Mouse (Mus musculus) stomach, postnatal 0 days (tissue): Measurements from ENCODE around the gene Elk4. TPM values are rescaled to one million over a fixed set of nuclear protein-coding genes. Genes with fewer than 3 reads are reported as not detected.

Experiments
- ATAC-seq: fragments of 200-750 bp; cut with Nextera tagmentation; 2 replicates; pipeline ENCODE4 v1.8.0; 2017; ENCODE audit not compliant: low FRiP score, low TSS enrichment
- DNase-seq: peaks from one replicate; pipeline ENCODE4 v3.0.0-alpha.2; 2016; ENCODE audit warnings: low spot score
- H3K27ac ChIP-seq: fragments of 300-500 bp; sonication (generic); replicated peaks from 2 replicates; pipeline ENCODE4 v1.5.1; 2014; ENCODE audit warnings: mild to moderate bottlenecking, control low read depth
- H3K27me3 ChIP-seq: fragments of 300-500 bp; sonication (generic); 2 replicates; pipeline ENCODE4 v1.6.1; 2014; ENCODE audit warnings: low read length; ENCODE audit not compliant: control insufficient read depth, insufficient read depth
- H3K36me3 ChIP-seq: fragments of 300-500 bp; sonication (generic); 2 replicates; pipeline ENCODE4 v1.6.1; 2014; ENCODE audit warnings: low read length, mixed read lengths; ENCODE audit not compliant: control insufficient read depth, insufficient read depth
- H3K4me1 ChIP-seq: fragments of 300-500 bp; sonication (generic); replicated peaks from 2 replicates; pipeline ENCODE4 v1.6.1; 2014; ENCODE audit warnings: antibody characterized with exemption; ENCODE audit not compliant: control insufficient read depth, insufficient read depth
- H3K4me2 ChIP-seq: fragments of 300-500 bp; sonication (generic); replicated peaks from 2 replicates; pipeline ENCODE4 v1.6.1; 2014; ENCODE audit warnings: low read depth, mild to moderate bottlenecking, control low read depth, moderate library complexity
- H3K4me3 ChIP-seq: fragments of 300-500 bp; sonication (generic); 2 replicates; pipeline ENCODE4 v1.5.1; 2014; ENCODE audit warnings: low read depth, low read length, control low read depth
- H3K9ac ChIP-seq: fragments of 300-500 bp; sonication (generic); 2 replicates; pipeline ENCODE4 v1.6.1; 2014; ENCODE audit warnings: mild to moderate bottlenecking, low read length, control low read depth, mixed read lengths
- H3K9me3 ChIP-seq: fragments of 300-500 bp; sonication (generic); 2 replicates; pipeline ENCODE4 v1.6.1; 2016; ENCODE audit warnings: low read length; ENCODE audit not compliant: control insufficient read depth
- CTCF ChIP-seq: IDR thresholded peaks from 2 replicates; pipeline ENCODE4 v1.5.1; 2016; ENCODE audit warnings: antibody characterized with exemption, low read depth, mild to moderate bottlenecking, moderate library complexity
- EP300 ChIP-seq: optimal IDR thresholded peaks from 2 replicates; pipeline ENCODE3; 2016; ENCODE audit warnings: antibody characterized with exemption
- WGBS: fragments of 180-500 bp; shearing (Covaris S2); extraction: QIAGEN DNeasy Blood & Tissue Kit; methylation state at CpG from one replicate; pipeline ENCODE4 v1.1.7; 2014; 5-methylcytosine and 5-hydroxymethylcytosine counted together
- polyA plus RNA-seq: library from polyadenylated mRNA; unstranded; fragments of >200 nt; fragmentation: Nextera tagmentation; extraction: Ambion mirVana; gene quantifications from 2 replicates; pipeline ENCODE4 v1.2.1, GENCODE M21; 2015

Gene Elk4
- polyA plus RNA-seq, 1 experiment from 2014 or later = 13.8 TPM

DNA sequence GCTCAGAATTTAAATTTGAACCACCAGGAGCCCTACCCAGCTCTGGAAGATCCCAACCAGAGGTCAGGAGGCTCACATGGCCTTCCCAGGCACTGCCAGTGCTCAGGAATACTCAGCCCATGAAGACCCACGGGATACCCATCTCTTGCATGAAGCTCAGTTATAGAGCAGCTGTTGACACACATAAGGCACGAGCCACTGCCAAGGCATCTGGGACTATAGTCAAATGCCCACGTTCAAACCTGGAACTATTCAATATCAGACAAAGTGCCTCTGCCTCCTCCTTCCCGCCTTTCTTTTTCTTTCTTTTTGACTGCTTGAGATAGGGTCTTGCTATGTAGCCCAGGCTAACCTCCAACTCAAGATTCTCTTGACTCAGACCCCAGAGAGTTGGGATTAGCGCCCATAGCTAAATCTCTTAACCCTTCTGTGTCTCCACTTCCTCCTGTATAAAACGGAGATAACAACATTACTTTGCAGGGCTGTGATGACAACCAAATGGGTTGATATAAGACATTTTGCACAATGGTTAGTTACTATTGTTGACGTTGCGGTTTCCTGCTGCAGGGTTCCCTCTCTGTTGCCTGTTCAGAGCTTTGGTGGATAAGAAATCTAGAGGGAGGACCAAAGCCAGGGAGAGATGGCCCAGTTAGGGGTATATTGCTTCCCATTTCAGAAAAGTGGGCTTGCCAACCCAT, 58.2 kb downstream of the Elk4 start:
- H3K27me3 ChIP-seq = no peaks in the 10 kb centered on the region
- WGBS = 73% methylated on average over 8 of the region's 8 CpGs
- no peak overlapping the region for H3K9ac ChIP-seq
- no peaks in the 10 kb centered on the region for H3K36me3 ChIP-seq
- H3K4me2 ChIP-seq = no peak overlapping the region
- no peak for ATAC-seq
- no peak for TF ChIP-seq EP300
- no peak for TF ChIP-seq CTCF
- peaks cover 3% of the 10 kb centered on the region; the same call in 1 of the 2 replicates for H3K4me1 ChIP-seq
- H3K4me3 ChIP-seq = no peak overlapping the region
- no peak for DNase-seq
- H3K9me3 ChIP-seq = no peaks in the 10 kb centered on the region
- H3K27ac ChIP-seq = no peak overlapping the region

DNA sequence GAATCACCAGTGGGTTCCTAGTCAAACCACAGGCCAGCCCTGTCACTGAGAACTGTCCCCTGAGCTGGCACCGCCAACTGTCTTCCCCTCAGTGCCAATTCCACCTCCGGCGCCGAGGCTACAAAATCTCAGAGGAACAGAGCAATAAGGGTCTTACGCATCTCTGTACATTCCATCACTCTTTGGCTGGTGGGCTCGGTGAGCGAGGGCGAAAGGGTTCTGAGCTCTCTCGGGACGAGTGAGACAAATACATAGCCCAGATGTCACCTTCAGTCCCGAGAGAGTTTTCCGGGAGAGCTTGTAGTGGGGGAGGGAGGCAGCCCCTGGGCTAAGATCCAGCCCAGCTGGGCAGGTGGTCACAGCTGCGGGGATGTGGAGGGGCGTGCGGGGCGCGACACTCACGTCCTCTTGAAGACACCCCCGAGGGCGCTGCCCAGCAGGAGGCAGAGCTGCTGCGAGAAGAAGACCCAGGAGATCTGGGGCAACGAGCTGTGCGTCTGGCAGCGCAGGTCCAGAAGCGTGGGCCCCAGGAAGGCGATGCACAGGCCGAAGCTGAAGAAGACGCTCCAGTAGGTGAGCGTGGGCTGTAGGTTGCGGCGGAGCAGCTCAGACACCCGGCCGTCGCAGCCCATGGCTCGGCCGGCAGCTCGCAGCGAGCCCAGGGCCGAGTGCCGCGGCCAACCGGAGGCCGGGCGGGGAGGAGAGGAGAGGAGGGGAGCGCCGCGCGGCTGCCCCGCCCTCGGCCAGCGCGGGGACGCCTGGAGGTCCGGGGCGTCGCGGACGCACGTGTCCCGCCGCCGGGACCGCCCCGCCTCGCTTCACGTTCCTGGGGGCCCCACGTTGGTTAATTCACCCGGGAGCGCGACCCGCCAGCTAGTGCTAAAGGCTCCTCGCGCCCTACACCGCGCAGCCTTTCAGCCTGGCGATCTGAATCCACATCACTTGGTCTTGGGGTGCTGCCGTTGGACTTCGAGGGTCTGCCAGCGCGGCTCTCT, 60.2 kb downstream of the Elk4 start, which contains the start of gene Mfsd4a:
TSS of gene Mfsd4a (minus strand) at position 802 of the 995 bp plus-strand sequence.
- peak within 1 kb of the TSS; percentile 47 for H3K4me3 ChIP-seq
- no peaks in the 10 kb centered on the region for H3K36me3 ChIP-seq
- DNase-seq (peak; percentile 71), ATAC-seq (peak; percentile 87)
- H3K4me1 ChIP-seq = peaks cover 3% of the 10 kb centered on the region; the same call in 1 of the 2 replicates
- 3% methylated on average over 67 of the region's 80 CpGs for WGBS
- no peaks in the 10 kb centered on the region for H3K27me3 ChIP-seq
- no peaks in the 10 kb centered on the region for H3K9me3 ChIP-seq
- H3K27ac ChIP-seq = no peak within 1 kb of the TSS
- H3K9ac ChIP-seq = peak within 1 kb of the TSS; percentile 60
- TF ChIP-seq EP300 (no peak), CTCF (peak; percentile 58)
- H3K4me2 ChIP-seq = peak within 1 kb of the TSS; percentile 71

DNA sequence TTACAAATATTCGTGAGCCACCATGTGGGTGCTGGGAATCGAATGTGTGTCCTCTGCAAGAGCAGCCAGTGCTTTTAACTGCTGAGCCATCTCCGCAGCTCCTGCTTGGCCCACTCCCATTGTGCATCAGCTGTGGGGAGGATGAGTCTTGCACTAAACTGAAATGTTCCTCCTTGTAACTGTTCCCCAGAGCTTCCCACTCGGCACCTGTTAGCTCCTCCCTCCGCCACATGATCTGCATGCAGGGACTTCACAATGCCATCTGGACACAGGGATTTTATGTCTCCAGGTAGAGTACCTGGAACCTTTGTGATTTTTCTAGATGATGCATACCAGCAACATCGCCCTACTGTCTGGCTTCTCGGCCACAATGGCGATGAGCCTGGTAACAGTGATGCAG, 62.0 kb downstream of the Elk4 start:
- Histone ChIP-seq H3K4me3 (no peak overlapping the region), H3K27ac (no peak overlapping the region), H3K9me3 (no peaks in the 10 kb centered on the region), H3K36me3 (no peaks in the 10 kb centered on the region), H3K4me1 (peaks cover 3% of the 10 kb centered on the region; the same call in 1 of the 2 replicates), H3K27me3 (no peaks in the 10 kb centered on the region), H3K4me2 (no peak overlapping the region), H3K9ac (no peak overlapping the region)
- no peak for DNase-seq
- no peak for ATAC-seq
- WGBS = 87% methylated on average over 8 of the region's 8 CpGs
- no peak for TF ChIP-seq EP300
- TF ChIP-seq CTCF = no peak

GRCm38 (mm10) chr1:132070659-132071058, 63.3 kb downstream of the Elk4 start:
- 74% methylated on average over 3 of the region's 3 CpGs for WGBS
- Histone ChIP-seq H3K4me3 (no peak overlapping the region), H3K27me3 (no peaks in the 10 kb centered on the region), H3K9me3 (no peaks in the 10 kb centered on the region), H3K4me1 (peaks cover 3% of the 10 kb centered on the region; the same call in 1 of the 2 replicates), H3K4me2 (no peak overlapping the region), H3K36me3 (no peaks in the 10 kb centered on the region), H3K9ac (no peak overlapping the region), H3K27ac (no peak overlapping the region)
- no peak for TF ChIP-seq EP300
- no peak for TF ChIP-seq CTCF
- DNase-seq = no peak
- ATAC-seq = no peak

DNA sequence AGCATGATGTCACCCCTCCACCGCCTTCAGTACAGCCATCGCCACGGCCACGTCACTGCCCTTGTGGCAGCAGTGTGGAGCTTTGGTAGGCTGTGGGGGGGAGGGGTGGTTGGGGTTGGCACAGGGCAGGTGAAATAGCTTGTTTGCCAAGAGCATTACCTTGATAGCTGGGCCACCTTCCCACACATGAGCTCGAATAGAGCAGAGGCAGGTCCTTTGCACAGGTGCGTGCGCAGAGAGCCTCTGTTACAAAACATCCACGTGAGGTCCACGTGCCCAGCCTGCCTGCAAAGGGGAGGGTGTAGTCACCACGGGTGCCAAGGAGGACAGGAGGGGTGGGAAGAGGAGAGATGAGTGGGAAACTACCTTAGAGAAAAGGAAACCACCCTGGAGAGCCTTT, 68.2 kb downstream of the Elk4 start:
- ATAC-seq = peak; percentile 93
- Histone ChIP-seq H3K9ac (no peak overlapping the region), H3K4me1 (no peaks in the 10 kb centered on the region), H3K27me3 (no peaks in the 10 kb centered on the region), H3K4me2 (no peak overlapping the region), H3K4me3 (no peak overlapping the region), H3K36me3 (no peaks in the 10 kb centered on the region), H3K27ac (no peak overlapping the region), H3K9me3 (no peaks in the 10 kb centered on the region)
- peak; percentile 86 for DNase-seq
- WGBS = 70% methylated on average over 10 of the region's 10 CpGs
- TF ChIP-seq CTCF (no peak), EP300 (no peak)
